Mouse (Mus musculus): Measurements from ENCODE around the gene Rgsl1.

Gene Rgsl1

GRCm38 (mm10) chr1:153741551-153742316, 102.2 kb downstream of the Rgsl1 start:
- DNase-seq (ENCODE audit: low read depth in 1 of 2, low spot score in 2 of 2), result no peak

- no peak for DNase-seq (ENCODE audit: low read depth in 1 of 2, low spot score in 2 of 2)
Observed at GRCm38 (mm10) chr1:153740775-153741400, 103.1 kb downstream of the Rgsl1 start.

GRCm38 (mm10) chr1:153740145-153740544, 103.8 kb downstream of the Rgsl1 start, which contains the start of gene Rgs16:
Gene Rgs16 (plus strand): TSS chr1:153740349.
- no peak for DNase-seq (ENCODE audit: low read depth in 1 of 2, low spot score in 2 of 2)

- DNase-seq (ENCODE audit: low read depth in 1 of 2, low spot score in 2 of 2), result no peak
Observed at GRCm38 (mm10) chr1:153739437-153740015, 104.4 kb downstream of the Rgsl1 start.

- DNase-seq (ENCODE audit: low read depth in 1 of 2, low spot score in 2 of 2), result no peak
Observed at GRCm38 (mm10) chr1:153737101-153738085, 106.5 kb downstream of the Rgsl1 start.

- DNase-seq (ENCODE audit: low read depth in 1 of 2, low spot score in 2 of 2), result no peak
Observed at GRCm38 (mm10) chr1:153736096-153736495, 107.8 kb downstream of the Rgsl1 start.

- no peak for DNase-seq (ENCODE audit: low read depth in 1 of 2, low spot score in 2 of 2)
Observed at GRCm38 (mm10) chr1:153734866-153735265, 109.1 kb downstream of the Rgsl1 start.

GRCm38 (mm10) chr1:153733181-153733580, 110.8 kb downstream of the Rgsl1 start:
- DNase-seq (ENCODE audit: low read depth in 1 of 2, low spot score in 2 of 2), result no peak

GRCm38 (mm10) chr1:153730671-153731070, 113.3 kb downstream of the Rgsl1 start:
- no peak for DNase-seq (ENCODE audit: low read depth in 1 of 2, low spot score in 2 of 2)

GRCm38 (mm10) chr1:153729806-153730205, 114.1 kb downstream of the Rgsl1 start:
- DNase-seq (ENCODE audit: low read depth in 1 of 2, low spot score in 2 of 2), result no peak

Data from monocyte, adult 2 months (primary cell).